Mouse (Mus musculus) hindbrain, embryonic 14.5 days (tissue): ENCODE measurements around the gene Tefm. TPM values are rescaled to one million over a fixed set of nuclear protein-coding genes. Genes with fewer than 3 reads are reported as not detected.
"Not testable (repeated sequence)": the region's sequence is repeated elsewhere in the genome, so short reads cannot be mapped to it uniquely, and the experiment has no call there.

Experiments used
- ATAC-seq: fragments of 200-750 bp; cut with Nextera tagmentation; 2 replicates; pipeline ENCODE4 v1.8.0; 2017; ENCODE audit warnings: moderate number of reproducible peaks, mild to moderate bottlenecking, moderate TSS enrichment, moderate library complexity; ENCODE audit not compliant: low FRiP score
- DNase-seq: peaks from one replicate; pipeline ENCODE4 v3.0.0-alpha.2; 2015; ENCODE audit warnings: low spot score
- H3K27ac ChIP-seq: fragments of 300-500 bp; sonication (generic); 2 replicates; pipeline ENCODE4 v1.5.1; 2014; ENCODE audit warnings: mild to moderate bottlenecking, moderate library complexity
- H3K27me3 ChIP-seq: fragments of 300-500 bp; sonication (generic); 2 replicates; pipeline ENCODE4 v1.6.1; 2014; ENCODE audit warnings: mild to moderate bottlenecking, low read length, mixed read lengths; ENCODE audit not compliant: control insufficient read depth, insufficient read depth
- H3K36me3 ChIP-seq: fragments of 300-500 bp; sonication (generic); replicated peaks from 2 replicates; pipeline ENCODE4 v1.6.1; 2014; ENCODE audit not compliant: control insufficient read depth, insufficient read depth
- H3K4me1 ChIP-seq: fragments of 300-500 bp; sonication (generic); replicated peaks from 2 replicates; pipeline ENCODE4 v1.6.1; 2014; ENCODE audit warnings: antibody characterized with exemption, low read length, mixed read lengths; ENCODE audit not compliant: control insufficient read depth, insufficient read depth
- H3K4me2 ChIP-seq: fragments of 300-500 bp; sonication (generic); replicated peaks from 2 replicates; pipeline ENCODE4 v1.6.1; 2014; ENCODE audit warnings: mild to moderate bottlenecking, moderate library complexity
- H3K4me3 ChIP-seq: fragments of 300-500 bp; sonication (generic); replicated peaks from 2 replicates; pipeline ENCODE4 v1.5.1; 2014; ENCODE audit warnings: mild to moderate bottlenecking, low read length
- H3K9ac ChIP-seq: fragments of 300-500 bp; sonication (generic); 2 replicates; pipeline ENCODE4 v1.6.1; 2014
- H3K9me3 ChIP-seq: fragments of 300-500 bp; sonication (generic); 2 replicates; pipeline ENCODE4 v1.6.1; 2016; ENCODE audit warnings: low read length; ENCODE audit not compliant: control insufficient read depth
- WGBS: fragments of 180-500 bp; shearing (Covaris S2); extraction: QIAGEN DNeasy Blood & Tissue Kit; methylation state at CpG from one replicate; pipeline ENCODE4 v1.1.7; 2014; 5-methylcytosine and 5-hydroxymethylcytosine counted together
- polyA plus RNA-seq: library from polyadenylated mRNA; unstranded; fragments of >200 nt; fragmentation: Nextera tagmentation; extraction: Ambion mirVana; gene quantifications from 2 replicates; pipeline ENCODE4 v1.2.1, GENCODE M21; 2014

Gene Tefm
- polyA plus RNA-seq, 1 experiment from 2014 or later = 24.3 TPM

DNA sequence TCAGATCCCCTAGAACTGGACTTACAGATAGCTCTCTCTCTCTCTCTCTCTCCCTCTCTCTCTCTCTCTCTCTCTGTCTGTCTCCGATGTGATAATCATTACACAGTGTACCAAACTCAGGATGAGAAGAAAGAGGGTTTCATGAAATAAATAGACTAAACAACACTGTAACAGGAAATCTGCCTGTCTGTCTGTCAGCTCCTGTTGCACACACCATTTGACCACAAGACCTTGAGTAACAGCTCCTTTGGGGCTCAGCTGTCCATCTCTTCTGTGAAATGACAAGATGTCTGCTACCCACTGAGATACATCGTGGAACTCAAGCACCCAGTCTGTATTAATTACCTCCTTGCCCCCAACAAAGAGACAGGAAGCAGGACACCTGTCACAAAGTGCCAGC is 9.6 kb upstream of the Tefm start:
- DNase-seq (no peak), ATAC-seq (no peak)
- Histone ChIP-seq H3K4me3 (no peak overlapping the region), H3K4me1 (no peaks in the 10 kb centered on the region), H3K27me3 (peaks cover 31% of the 10 kb centered on the region), H3K9ac (no peak overlapping the region), H3K9me3 (no peaks in the 10 kb centered on the region), H3K36me3 (no peaks in the 10 kb centered on the region), H3K27ac (no peak overlapping the region), H3K4me2 (no peak overlapping the region)
- WGBS = 65% methylated on average over 2 of the region's 2 CpGs

DNA sequence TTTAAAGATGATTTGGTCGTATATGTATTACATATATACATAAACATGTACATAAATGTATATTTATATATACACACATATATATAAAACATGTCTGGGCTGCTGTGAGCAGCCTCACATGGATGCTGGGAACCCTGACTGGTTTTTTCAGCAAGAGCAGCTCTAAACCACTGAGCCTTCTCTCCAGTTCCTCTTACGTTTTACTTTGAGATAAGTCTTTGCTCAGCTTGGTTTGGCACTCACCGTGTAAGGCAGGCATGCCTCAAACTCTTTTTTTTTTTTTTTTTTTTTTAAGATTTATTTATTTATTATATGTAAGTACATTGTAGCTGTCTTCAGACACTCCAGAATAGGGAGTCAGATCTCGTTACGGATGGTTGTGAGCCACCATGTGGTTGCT is 8.6 kb upstream of the Tefm start:
- Histone ChIP-seq H3K4me3 (no peak overlapping the region), H3K36me3 (no peaks in the 10 kb centered on the region), H3K9ac (no peak overlapping the region), H3K9me3 (no peaks in the 10 kb centered on the region), H3K4me1 (no peaks in the 10 kb centered on the region), H3K4me2 (no peak overlapping the region), H3K27me3 (peaks cover 27% of the 10 kb centered on the region), H3K27ac (no peak overlapping the region)
- DNase-seq (no peak), ATAC-seq (no peak)
- WGBS = 80% methylated on average over 5 of the region's 5 CpGs

DNA sequence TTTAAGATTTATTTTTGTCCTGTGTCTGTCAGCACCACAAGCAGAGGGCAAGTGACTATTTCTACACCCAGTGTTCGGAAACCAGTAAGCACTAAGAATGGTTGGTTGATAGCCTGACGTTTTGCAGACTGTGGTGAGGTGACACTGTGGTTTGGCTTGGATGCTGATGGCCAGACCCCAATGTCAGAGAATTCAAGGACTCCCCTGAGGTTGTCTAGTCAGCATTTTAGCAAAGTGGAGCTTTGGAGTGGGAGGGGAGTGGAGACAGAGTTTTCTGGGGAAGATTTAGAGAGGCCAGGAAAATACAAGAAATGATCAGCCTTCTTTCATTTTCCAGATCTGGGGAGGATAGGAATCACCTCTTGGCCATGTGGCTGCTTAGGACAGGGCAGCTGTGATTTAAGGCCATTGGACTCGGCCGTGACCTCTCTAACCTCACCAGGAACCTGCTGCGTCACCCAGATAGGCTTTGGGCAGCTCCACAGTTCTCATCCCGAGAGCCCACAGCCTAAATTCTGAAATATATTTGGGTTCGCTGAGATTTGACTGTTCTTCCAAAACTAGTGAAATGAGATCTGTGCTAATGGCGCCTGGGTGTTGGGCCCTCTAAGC is 7.5 kb upstream of the Tefm start:
- Histone ChIP-seq H3K27me3 (peaks cover 16% of the 10 kb centered on the region), H3K9ac (no peak overlapping the region), H3K4me1 (no peaks in the 10 kb centered on the region), H3K9me3 (no peaks in the 10 kb centered on the region), H3K4me2 (no peak overlapping the region), H3K4me3 (no peak overlapping the region), H3K27ac (no peak overlapping the region), H3K36me3 (no peaks in the 10 kb centered on the region)
- WGBS = 91% methylated on average over 8 of the region's 8 CpGs
- ATAC-seq = no peak
- no peak for DNase-seq

DNA sequence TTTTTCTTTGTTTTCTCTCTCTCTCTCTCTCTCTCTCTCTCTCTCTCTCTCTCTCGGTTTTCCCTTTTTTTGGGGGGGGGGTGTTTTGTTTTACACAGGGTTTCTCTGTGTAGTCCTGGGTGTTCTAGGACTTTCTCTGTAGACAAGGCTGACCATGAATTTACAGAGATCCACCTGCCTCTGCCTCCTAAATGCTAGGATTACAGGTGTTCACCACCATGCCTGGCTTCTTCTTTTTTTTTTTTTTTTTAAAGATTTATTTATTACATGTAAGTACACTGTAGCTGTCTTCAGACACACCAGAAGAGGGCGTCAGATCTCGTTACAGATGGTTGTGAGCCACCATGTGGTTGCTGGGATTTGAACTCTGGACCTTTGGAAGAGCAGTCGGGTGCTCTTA is 7.0 kb upstream of the Tefm start:
- not testable (repeated sequence) for ATAC-seq, H3K4me1 ChIP-seq

DNA sequence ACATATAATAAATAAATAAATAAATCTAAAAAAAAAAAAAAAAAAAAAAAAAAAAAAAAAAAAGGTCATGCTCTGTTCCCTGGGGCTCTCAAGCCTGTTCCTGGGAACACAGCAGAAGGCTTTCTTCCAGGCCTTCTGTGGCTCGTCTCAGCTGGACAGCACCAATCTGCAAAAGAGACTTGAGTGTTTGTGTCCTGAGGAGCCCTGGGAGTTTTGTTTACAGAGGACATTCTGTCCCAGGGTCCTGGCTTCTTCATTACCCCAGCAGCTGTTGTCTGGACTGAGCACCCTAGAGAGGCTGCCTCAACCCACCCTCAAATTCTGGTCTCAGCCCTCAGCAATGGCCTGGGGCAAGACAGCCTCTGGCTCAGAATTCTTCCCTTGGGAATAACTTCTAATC is 6.3 kb upstream of the Tefm start:
- no peak for DNase-seq
- no peak overlapping the region for H3K27ac ChIP-seq
- H3K4me1 ChIP-seq = no peaks in the 10 kb centered on the region
- no peak overlapping the region for H3K4me2 ChIP-seq
- ATAC-seq = no peak
- 50% methylated on average over 1 of the region's 1 CpGs for WGBS
- no peak overlapping the region for H3K4me3 ChIP-seq
- no peaks in the 10 kb centered on the region for H3K36me3 ChIP-seq
- peaks cover 4% of the 10 kb centered on the region for H3K27me3 ChIP-seq
- H3K9me3 ChIP-seq = no peaks in the 10 kb centered on the region
- no peak overlapping the region for H3K9ac ChIP-seq

More for the DNA sequence above, 7.0 kb upstream of the Tefm start:
- H3K9me3 ChIP-seq, H3K36me3 ChIP-seq, H3K27ac ChIP-seq, H3K9ac ChIP-seq, H3K4me2 ChIP-seq, H3K4me3 ChIP-seq, DNase-seq: not testable (repeated sequence)
- peaks cover 11% of the 10 kb centered on the region for H3K27me3 ChIP-seq
- WGBS = 55% methylated on average over 1 of the region's 4 CpGs

DNA sequence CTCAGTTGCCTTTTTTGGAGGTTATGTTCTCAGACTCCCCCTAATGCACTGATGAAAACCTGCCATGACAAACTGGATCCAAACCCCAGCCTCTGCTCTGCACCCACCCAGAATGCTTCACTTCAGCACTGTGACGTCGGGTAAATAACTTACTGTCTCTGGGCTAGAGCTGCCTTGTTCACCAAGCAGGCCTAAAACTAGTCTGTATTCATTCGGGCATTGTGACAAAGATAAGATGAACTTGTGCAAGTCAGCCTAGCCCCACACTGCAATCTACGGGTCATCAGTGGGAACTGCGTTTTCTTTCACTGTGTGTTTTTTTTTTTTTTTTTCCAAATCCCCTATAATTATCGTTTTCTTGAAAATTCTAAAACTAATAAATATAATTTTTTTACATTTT is 5.8 kb upstream of the Tefm start:
- Histone ChIP-seq H3K36me3 (no peaks in the 10 kb centered on the region), H3K9me3 (no peaks in the 10 kb centered on the region), H3K4me2 (no peak overlapping the region), H3K9ac (no peak overlapping the region), H3K4me3 (no peak overlapping the region), H3K27me3 (no peaks in the 10 kb centered on the region; the same call in 1 of the 2 replicates), H3K4me1 (peaks cover 4% of the 10 kb centered on the region), H3K27ac (no peak overlapping the region)
- ATAC-seq (no peak), DNase-seq (no peak)
- WGBS = 77% methylated on average over 6 of the region's 6 CpGs

DNA sequence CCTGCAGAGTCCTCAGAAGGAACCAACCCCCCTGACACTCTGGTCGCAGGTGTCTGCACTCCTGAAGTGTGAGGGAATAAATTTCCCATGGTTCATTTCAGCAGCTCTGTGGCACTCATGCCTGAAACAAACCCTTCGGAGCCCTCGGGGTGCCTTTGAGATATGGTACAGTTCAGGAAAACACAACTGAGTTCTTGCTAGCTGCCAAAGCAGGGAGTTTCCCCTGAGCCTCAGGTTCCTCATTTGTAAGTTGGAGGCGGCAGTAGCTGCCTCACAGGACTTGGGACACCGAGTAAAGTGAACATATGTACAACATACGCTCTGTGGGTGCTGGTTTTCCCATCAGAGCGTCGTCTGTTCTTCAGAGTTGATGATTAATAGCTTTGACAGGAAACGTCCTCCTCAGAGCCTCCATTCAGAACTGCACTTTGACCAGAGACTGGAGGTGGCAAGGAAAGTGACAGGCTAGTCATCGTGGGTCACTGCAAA is 3.9 kb upstream of the Tefm start:
- no peaks in the 10 kb centered on the region for H3K9me3 ChIP-seq
- H3K27ac ChIP-seq = no peak overlapping the region
- peaks cover 14% of the 10 kb centered on the region for H3K4me1 ChIP-seq
- DNase-seq (no peak), ATAC-seq (no peak)
- no peak overlapping the region for H3K4me3 ChIP-seq
- H3K9ac ChIP-seq = no peak overlapping the region
- H3K27me3 ChIP-seq = no peaks in the 10 kb centered on the region
- no peak overlapping the region for H3K4me2 ChIP-seq
- 62% methylated on average over 10 of the region's 10 CpGs for WGBS
- H3K36me3 ChIP-seq = no peaks in the 10 kb centered on the region

DNA sequence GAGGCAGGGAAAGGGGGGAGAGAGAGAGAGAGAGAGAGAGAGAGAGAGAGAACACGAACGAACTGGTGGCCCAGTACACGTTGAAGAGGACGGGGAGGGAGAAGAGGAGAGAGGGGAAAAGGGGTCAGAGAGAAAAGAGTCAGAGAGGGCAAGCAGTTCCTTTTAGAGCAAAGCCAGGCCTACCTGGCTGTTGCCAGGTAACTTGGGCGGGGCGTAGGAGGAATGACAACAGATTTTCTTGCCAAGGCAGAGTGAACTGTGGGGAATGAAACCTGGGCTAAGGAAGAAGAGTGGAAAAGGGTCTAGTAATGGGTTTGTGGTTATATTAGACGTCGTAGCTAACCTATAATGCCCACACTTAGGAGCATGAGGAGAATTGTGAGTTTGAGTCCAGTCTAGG is 897 bp upstream of the Tefm start:
- no peak for ATAC-seq
- peak overlapping the region; percentile 78 for H3K4me2 ChIP-seq
- H3K9me3 ChIP-seq = no peaks in the 10 kb centered on the region
- WGBS = 48% methylated on average over 8 of the region's 8 CpGs
- peaks cover 14% of the 10 kb centered on the region for H3K4me1 ChIP-seq
- H3K36me3 ChIP-seq = 0 out of 2 replicates have a peak, but pooled peaks cover 8% of the 10 kb centered on the region
- DNase-seq = no peak
- H3K4me3 ChIP-seq = peak overlapping the region; percentile 63
- H3K27me3 ChIP-seq = no peaks in the 10 kb centered on the region
- H3K9ac ChIP-seq = no peak overlapping the region
- no peak overlapping the region for H3K27ac ChIP-seq

DNA sequence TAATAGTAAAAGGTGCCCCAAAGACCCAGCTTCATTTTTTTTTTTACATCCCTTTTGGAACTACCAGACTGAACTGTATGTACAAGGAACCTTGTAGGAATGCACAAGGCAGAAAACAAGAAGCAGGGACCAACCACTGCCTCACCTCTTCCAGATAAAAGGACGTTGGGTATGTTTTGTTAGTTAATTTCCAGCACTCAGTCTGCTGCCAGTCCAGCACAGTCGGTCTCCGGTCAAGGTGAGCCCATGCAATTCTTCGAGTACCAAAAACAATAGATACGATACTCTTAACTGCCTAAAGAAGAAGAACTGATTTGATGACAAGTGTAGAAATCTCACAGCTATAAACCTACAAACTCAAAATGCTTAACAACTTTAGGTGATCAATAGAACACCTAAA is 4.2 kb downstream of the Tefm start:
- Histone ChIP-seq H3K4me1 (peaks cover 11% of the 10 kb centered on the region; the same call in 1 of the 2 replicates), H3K4me3 (no peak overlapping the region), H3K9ac (no peak overlapping the region), H3K27ac (no peak overlapping the region), H3K4me2 (no peak overlapping the region), H3K9me3 (no peaks in the 10 kb centered on the region), H3K27me3 (no peaks in the 10 kb centered on the region), H3K36me3 (peaks cover 38% of the 10 kb centered on the region)
- no peak for ATAC-seq
- DNase-seq = no peak
- 91% methylated on average over 5 of the region's 5 CpGs for WGBS

DNA sequence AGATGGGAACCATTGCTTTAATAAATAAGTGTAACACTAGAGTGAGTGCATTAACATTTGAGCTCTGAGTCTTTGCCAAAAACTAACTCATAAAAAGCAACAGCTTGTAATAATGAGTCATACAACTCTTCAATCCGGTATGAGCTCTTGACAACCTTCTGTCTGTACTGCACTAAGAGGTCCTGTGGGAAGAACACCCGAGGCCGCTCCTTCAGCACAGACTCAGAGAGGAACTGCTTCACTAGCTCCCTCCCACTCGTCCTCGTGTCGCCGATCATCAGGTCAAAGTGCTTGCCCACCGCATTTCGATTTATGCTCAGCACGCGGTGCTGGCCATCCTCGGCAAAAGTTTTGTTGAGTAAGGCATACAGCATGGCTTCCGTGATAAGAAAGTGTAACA is 5.2 kb downstream of the Tefm start:
- no peak for ATAC-seq
- Histone ChIP-seq H3K9ac (no peak overlapping the region), H3K4me1 (peaks cover 6% of the 10 kb centered on the region; the same call in 1 of the 2 replicates), H3K4me3 (no peak overlapping the region), H3K36me3 (peaks cover 48% of the 10 kb centered on the region), H3K27me3 (no peaks in the 10 kb centered on the region), H3K27ac (no peak overlapping the region), H3K4me2 (no peak overlapping the region), H3K9me3 (no peaks in the 10 kb centered on the region)
- 93% methylated on average over 13 of the region's 13 CpGs for WGBS
- no peak for DNase-seq
